Mouse (Mus musculus) lung, postnatal 0 days (tissue): ENCODE data around the gene Gabrr2. TPM values are rescaled to one million over a fixed set of nuclear protein-coding genes. Genes with fewer than 3 reads are reported as not detected.
"Not testable (repeated sequence)": the region's sequence is repeated elsewhere in the genome, so short reads cannot be mapped to it uniquely, and the experiment has no call there.

Experiments used
- ATAC-seq: fragments of 200-750 bp; cut with Nextera tagmentation; 2 replicates; pipeline ENCODE4 v1.8.0; 2017; ENCODE audit warnings: moderate library complexity
- DNase-seq: peaks from one replicate; pipeline ENCODE4 v3.0.0-alpha.2; 2016; ENCODE audit warnings: low spot score
- H3K27ac ChIP-seq: fragments of 300-500 bp; sonication (generic); 2 replicates; pipeline ENCODE4 v1.5.1; 2014; ENCODE audit warnings: antibody characterized with exemption, mild to moderate bottlenecking, low read length, mixed read lengths
- H3K27me3 ChIP-seq: fragments of 300-500 bp; sonication (generic); replicated peaks from 2 replicates; pipeline ENCODE4 v1.6.1; 2014; ENCODE audit warnings: low read length, mixed read lengths; ENCODE audit not compliant: insufficient read depth
- H3K36me3 ChIP-seq: fragments of 300-500 bp; sonication (generic); 2 replicates; pipeline ENCODE4 v1.6.1; 2014; ENCODE audit warnings: low read length, mixed read lengths; ENCODE audit not compliant: insufficient read depth
- H3K4me1 ChIP-seq: fragments of 300-500 bp; sonication (generic); 2 replicates; pipeline ENCODE4 v1.6.1; 2014; ENCODE audit warnings: antibody characterized with exemption, low read depth, low read length, mixed read lengths; ENCODE audit not compliant: insufficient read depth
- H3K4me2 ChIP-seq: fragments of 300-500 bp; sonication (generic); replicated peaks from 2 replicates; pipeline ENCODE4 v1.6.1; 2014; ENCODE audit warnings: low read depth, mild to moderate bottlenecking, low read length, moderate library complexity, mixed read lengths
- H3K4me3 ChIP-seq: fragments of 300-500 bp; sonication (generic); 2 replicates; pipeline ENCODE4 v1.5.1; 2014; ENCODE audit warnings: low read depth, low read length
- H3K9ac ChIP-seq: fragments of 300-500 bp; sonication (generic); replicated peaks from 2 replicates; pipeline ENCODE4 v1.6.1; 2014; ENCODE audit warnings: low read depth, mild to moderate bottlenecking
- H3K9me3 ChIP-seq: fragments of 300-500 bp; sonication (generic); 2 replicates; pipeline ENCODE4 v1.6.1; 2016; ENCODE audit warnings: low read length, mixed read lengths
- CTCF ChIP-seq: IDR thresholded peaks from 2 replicates; pipeline ENCODE4 v1.5.1; 2016; ENCODE audit warnings: antibody characterized with exemption, mild to moderate bottlenecking
- EP300 ChIP-seq: IDR thresholded peaks from 2 replicates; pipeline ENCODE4 v1.6.1; 2016; ENCODE audit warnings: antibody characterized with exemption, mild to moderate bottlenecking, control low read depth
- WGBS: fragments of 180-500 bp; shearing (Covaris S2); extraction: QIAGEN DNeasy Blood & Tissue Kit; methylation state at CpG from one replicate; pipeline ENCODE4 v1.1.7; 2014; 5-methylcytosine and 5-hydroxymethylcytosine counted together
- polyA plus RNA-seq: library from polyadenylated mRNA; unstranded; fragments of >200 nt; fragmentation: Nextera tagmentation; extraction: Ambion mirVana; gene quantifications from 2 replicates; pipeline ENCODE4 v1.2.1, GENCODE M21; 2015

Gene Gabrr2
- polyA plus RNA-seq, 1 experiment from 2014 or later: 0.27 TPM

DNA sequence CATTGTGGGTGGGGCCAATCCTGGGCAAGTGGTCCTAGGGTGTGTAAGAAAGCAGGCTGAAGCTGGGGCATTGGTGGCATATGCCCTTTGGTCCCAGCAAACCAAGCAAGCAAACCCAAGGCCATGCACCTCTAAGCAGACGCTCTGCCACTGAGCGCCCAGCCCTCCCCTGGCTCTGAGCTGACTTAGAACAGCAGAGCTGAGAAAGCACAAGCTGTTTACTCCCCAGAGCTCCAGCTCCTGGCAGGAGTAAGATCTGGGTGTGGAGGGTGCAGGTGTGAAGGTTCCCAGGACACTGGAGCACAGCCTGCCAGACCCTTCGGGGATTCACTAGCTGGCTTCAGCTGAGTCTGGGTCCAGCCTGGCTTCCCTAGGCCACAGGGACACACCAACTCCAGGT, 15.7 kb downstream of the Gabrr2 start:
- no peak overlapping the region for H3K27ac ChIP-seq
- ATAC-seq (no peak), DNase-seq (no peak)
- no peaks in the 10 kb centered on the region for H3K4me1 ChIP-seq
- no peaks in the 10 kb centered on the region for H3K27me3 ChIP-seq
- no peaks in the 10 kb centered on the region for H3K9me3 ChIP-seq
- no peaks in the 10 kb centered on the region for H3K36me3 ChIP-seq
- H3K4me3 ChIP-seq: no peak overlapping the region
- TF ChIP-seq CTCF (no peak), EP300 (no peak)
- 96% methylated on average over 3 of the region's 3 CpGs for WGBS
- H3K9ac ChIP-seq: no peak overlapping the region
- no peak overlapping the region for H3K4me2 ChIP-seq

DNA sequence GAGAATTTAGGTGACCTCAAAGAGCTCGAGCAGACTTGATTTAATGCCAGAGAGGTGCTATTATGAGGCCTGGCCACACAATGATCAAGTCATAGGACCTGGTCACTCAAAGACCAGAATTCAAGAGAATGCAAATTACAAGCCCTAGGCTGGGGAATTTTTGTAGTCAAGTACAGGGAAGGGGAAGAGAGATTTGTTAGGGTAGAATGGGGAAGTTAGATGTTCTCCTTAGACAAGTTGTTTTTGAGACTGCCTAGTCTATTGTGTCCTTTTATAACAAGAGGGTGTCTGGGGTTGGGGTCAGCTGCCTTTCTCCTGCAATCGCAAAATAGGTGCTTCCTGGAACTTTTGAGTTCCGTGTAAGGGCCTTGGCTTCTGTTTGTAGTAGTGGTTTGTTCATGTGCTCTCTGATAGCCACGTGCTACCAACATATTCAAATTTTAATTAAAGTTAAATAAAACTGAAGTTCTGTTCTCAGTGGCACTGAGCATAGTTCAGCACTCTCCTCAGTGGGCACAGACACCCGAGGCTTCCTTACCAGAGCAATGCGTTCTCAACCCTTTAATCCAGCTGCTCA, 36.4 kb downstream of the Gabrr2 start:
- WGBS: 83% methylated on average over 6 of the region's 6 CpGs
- no peaks in the 10 kb centered on the region for H3K9me3 ChIP-seq
- H3K27me3 ChIP-seq: no peaks in the 10 kb centered on the region
- H3K27ac ChIP-seq: no peak overlapping the region
- TF ChIP-seq CTCF (no peak), EP300 (no peak)
- H3K4me2 ChIP-seq: no peak overlapping the region
- DNase-seq (no peak), ATAC-seq (no peak)
- H3K4me1 ChIP-seq: no peaks in the 10 kb centered on the region
- no peaks in the 10 kb centered on the region for H3K36me3 ChIP-seq
- no peak overlapping the region for H3K9ac ChIP-seq
- H3K4me3 ChIP-seq: no peak overlapping the region

DNA sequence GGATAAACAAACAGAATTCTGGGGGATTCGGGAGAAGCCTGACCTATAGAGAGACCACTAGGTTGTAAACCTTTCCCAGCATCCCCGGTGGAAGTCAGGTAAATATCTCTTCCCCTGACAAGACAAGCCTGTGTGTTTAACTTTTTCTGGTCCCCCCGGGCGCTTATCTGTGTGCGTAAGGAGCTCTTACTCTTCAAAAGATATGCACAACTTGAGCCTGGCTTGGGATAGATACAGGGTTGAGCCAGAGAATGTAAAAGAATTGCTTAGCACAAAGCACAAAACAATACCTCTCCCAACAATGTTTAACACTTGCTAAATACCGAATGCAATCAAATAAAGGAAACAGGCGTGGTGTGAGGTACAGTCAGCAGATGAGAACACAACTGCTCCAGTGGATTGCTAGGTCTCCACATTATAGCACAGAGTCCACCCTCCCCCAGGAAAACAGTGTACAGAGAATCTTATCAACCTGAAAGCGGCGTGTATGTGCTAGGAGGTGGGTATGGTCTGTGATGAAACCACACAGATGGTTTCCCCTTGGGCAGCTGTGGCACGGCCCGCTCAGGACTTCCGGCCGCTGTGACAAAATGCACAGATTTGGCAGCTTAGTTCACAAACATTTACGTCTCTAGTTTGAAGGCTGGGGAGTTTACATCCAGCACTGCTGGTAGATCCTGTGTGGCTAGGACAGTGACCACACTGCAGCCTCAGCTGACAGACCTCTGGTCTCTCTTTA, 47.1 kb downstream of the Gabrr2 start:
- no peak overlapping the region for H3K9ac ChIP-seq
- DNase-seq (no peak), ATAC-seq (no peak)
- H3K27me3 ChIP-seq: no peaks in the 10 kb centered on the region
- H3K9me3 ChIP-seq: no peaks in the 10 kb centered on the region
- no peak overlapping the region for H3K4me3 ChIP-seq
- no peak overlapping the region for H3K27ac ChIP-seq
- H3K4me1 ChIP-seq: no peaks in the 10 kb centered on the region
- 45% methylated on average over 14 of the region's 14 CpGs for WGBS
- no peak overlapping the region for H3K4me2 ChIP-seq
- H3K36me3 ChIP-seq: no peaks in the 10 kb centered on the region
- no peak for TF ChIP-seq EP300
- TF ChIP-seq CTCF: no peak

DNA sequence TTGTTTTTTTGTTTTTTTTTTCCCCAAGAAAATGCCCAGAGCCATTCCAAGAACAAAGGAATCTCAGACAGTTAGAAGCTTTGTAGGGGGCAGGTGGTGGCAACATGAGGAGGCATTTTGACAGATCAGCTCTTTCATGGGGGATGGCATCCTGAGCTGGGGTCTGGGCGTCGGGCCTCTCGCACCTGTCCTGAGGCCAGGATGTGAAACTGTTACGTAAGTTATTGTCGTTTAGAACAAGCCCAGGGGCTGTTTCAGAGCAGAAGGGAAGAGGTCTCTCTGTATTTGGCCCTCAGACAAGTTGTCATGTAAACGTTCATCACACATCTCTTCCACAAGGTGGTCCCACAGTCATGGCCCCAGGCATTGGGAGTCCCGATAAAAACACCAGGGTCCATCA, 48.0 kb downstream of the Gabrr2 start:
- WGBS: 76% methylated on average over 7 of the region's 7 CpGs
- no peak overlapping the region for H3K27ac ChIP-seq
- no peaks in the 10 kb centered on the region for H3K36me3 ChIP-seq
- H3K9me3 ChIP-seq: no peaks in the 10 kb centered on the region
- H3K4me3 ChIP-seq: no peak overlapping the region
- no peaks in the 10 kb centered on the region for H3K4me1 ChIP-seq
- H3K4me2 ChIP-seq: no peak overlapping the region
- DNase-seq: no peak
- ATAC-seq: no peak
- no peaks in the 10 kb centered on the region for H3K27me3 ChIP-seq
- TF ChIP-seq EP300 (no peak), CTCF (no peak)
- no peak overlapping the region for H3K9ac ChIP-seq

DNA sequence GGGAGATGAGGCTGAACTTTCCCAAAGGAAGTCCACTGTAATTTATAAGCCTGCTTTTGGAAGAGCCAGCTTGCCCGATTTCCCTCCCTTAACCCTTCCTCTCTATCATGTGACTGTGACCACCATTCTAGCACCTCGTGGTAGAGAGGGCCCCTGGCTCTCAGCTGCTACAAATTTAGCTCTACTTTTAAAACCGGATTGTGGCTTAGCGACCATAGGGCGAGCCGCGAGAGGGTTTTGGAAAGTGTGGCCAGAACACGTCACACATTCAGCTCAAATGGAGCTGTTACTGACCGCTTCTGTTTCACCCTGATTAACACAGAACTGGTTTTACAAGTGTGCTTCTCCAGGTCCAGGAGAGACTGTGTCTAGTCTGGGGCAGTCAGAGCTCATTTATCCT, 48.6 kb downstream of the Gabrr2 start:
- WGBS: 77% methylated on average over 9 of the region's 9 CpGs
- no peak overlapping the region for H3K27ac ChIP-seq

DNA sequence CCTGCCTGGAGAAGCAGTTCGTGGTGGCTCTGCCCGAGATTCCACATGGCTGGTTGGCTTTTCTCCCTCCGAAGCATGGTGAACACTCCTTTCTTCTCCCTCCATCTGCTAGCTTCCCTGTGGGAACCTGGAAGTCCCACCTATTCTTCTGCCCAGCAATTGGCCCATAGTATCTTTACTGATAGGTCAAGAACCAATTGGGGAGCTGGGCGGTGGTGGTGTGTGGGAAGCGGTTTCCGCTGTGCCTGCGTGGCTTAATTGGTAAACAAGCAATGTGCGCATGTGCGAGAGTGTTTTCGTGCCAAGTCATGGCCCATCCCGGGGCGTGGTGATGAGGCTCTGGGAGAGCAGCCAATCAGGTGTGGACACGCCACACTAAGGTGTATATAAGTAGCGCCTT, 50.1 kb downstream of the Gabrr2 start:
- H3K9ac ChIP-seq, ATAC-seq, H3K36me3 ChIP-seq, H3K4me3 ChIP-seq, DNase-seq, H3K27me3 ChIP-seq, H3K4me1 ChIP-seq, H3K27ac ChIP-seq, H3K4me2 ChIP-seq, H3K9me3 ChIP-seq: not testable (repeated sequence)
- 94% methylated on average over 10 of the region's 14 CpGs for WGBS

More for the DNA sequence above, 48.6 kb downstream of the Gabrr2 start:
- TF ChIP-seq EP300: no peak
- no peak for TF ChIP-seq CTCF
- no peaks in the 10 kb centered on the region for H3K36me3 ChIP-seq
- no peaks in the 10 kb centered on the region for H3K4me1 ChIP-seq
- H3K9ac ChIP-seq: no peak overlapping the region
- H3K27me3 ChIP-seq: no peaks in the 10 kb centered on the region
- no peak overlapping the region for H3K4me2 ChIP-seq
- no peak for DNase-seq
- no peaks in the 10 kb centered on the region for H3K9me3 ChIP-seq
- ATAC-seq: no peak
- no peak overlapping the region for H3K4me3 ChIP-seq
